Mouse (Mus musculus) hindbrain, embryonic 16.5 days (tissue): ENCODE measurements around the gene Mtmr3. TPM values are rescaled to one million over a fixed set of nuclear protein-coding genes. Genes with fewer than 3 reads are reported as not detected.
"Not testable (repeated sequence)": the region's sequence is repeated elsewhere in the genome, so short reads cannot be mapped to it uniquely, and the experiment has no call there.

ENCODE experiments used
- ATAC-seq: fragments of 200-750 bp; cut with Nextera tagmentation; 2 replicates; pipeline ENCODE4 v1.8.0; 2017; ENCODE audit warnings: moderate TSS enrichment, moderate library complexity
- H3K27ac ChIP-seq: fragments of 300-500 bp; sonication (generic); 2 replicates; pipeline ENCODE4 v1.5.1; 2014; ENCODE audit warnings: low read depth, mild to moderate bottlenecking, control low read depth, low read length, moderate library complexity
- H3K27me3 ChIP-seq: fragments of 300-500 bp; sonication (generic); replicated peaks from 2 replicates; pipeline ENCODE4 v1.6.1; 2014; ENCODE audit warnings: low read length; ENCODE audit not compliant: control insufficient read depth, insufficient read depth
- H3K36me3 ChIP-seq: fragments of 300-500 bp; sonication (generic); 2 replicates; pipeline ENCODE4 v1.6.1; 2014; ENCODE audit warnings: mild to moderate bottlenecking, low read length, moderate library complexity, mixed read lengths; ENCODE audit not compliant: control insufficient read depth, insufficient read depth
- H3K4me1 ChIP-seq: fragments of 300-500 bp; sonication (generic); 2 replicates; pipeline ENCODE4 v1.6.1; 2014; ENCODE audit warnings: low read depth, low read length; ENCODE audit not compliant: control insufficient read depth, insufficient read depth
- H3K4me2 ChIP-seq: fragments of 300-500 bp; sonication (generic); 2 replicates; pipeline ENCODE4 v1.6.1; 2014; ENCODE audit warnings: mild to moderate bottlenecking, low read length, control low read depth, moderate library complexity
- H3K4me3 ChIP-seq: fragments of 300-500 bp; sonication (generic); 2 replicates; pipeline ENCODE4 v1.5.1; 2014; ENCODE audit warnings: mild to moderate bottlenecking, low read length, control low read depth, moderate library complexity
- H3K9ac ChIP-seq: fragments of 300-500 bp; sonication (generic); 2 replicates; pipeline ENCODE4 v1.6.1; 2014; ENCODE audit warnings: low read depth, mild to moderate bottlenecking, control low read depth, low read length, moderate library complexity
- H3K9me3 ChIP-seq: fragments of 300-500 bp; sonication (generic); 2 replicates; pipeline ENCODE4 v1.6.1; 2014; ENCODE audit warnings: mild to moderate bottlenecking, low read length, moderate library complexity; ENCODE audit not compliant: control insufficient read depth
- WGBS: fragments of 180-500 bp; shearing (Covaris S2); extraction: QIAGEN DNeasy Blood & Tissue Kit; methylation state at CpG from one replicate; pipeline ENCODE4 v1.1.7; 2014; 5-methylcytosine and 5-hydroxymethylcytosine counted together
- polyA plus RNA-seq: library from polyadenylated mRNA; unstranded; fragments of >200 nt; fragmentation: Nextera tagmentation; extraction: Ambion mirVana; gene quantifications from 2 replicates; pipeline ENCODE4 v1.2.1, GENCODE M21; 2015

Mtmr3 gene
- polyA plus RNA-seq, 1 experiment from 2014 or later: 28.7 TPM

DNA sequence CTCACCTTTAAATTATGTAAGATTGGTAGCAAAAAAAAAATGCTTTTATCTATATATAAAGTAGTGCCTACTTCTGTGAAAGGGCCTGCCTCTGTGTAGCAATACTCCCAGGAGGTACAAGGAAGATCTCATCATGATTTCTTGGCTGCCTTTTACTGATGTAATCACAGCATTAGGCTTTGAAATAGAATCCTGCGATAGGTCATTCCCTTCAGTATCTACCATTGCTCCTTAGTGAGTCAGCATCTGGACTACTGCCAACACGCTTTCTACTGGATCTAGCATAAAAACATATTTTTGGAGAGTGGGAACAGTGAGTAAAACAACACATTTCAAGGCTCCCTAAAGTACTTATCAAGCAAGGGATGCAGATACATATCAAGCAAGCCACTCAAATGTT lies 16.0 kb downstream of the Mtmr3 start:
- Histone ChIP-seq H3K27ac (no peak overlapping the region), H3K4me1 (no peaks in the 10 kb centered on the region), H3K9ac (no peak overlapping the region), H3K36me3 (no peaks in the 10 kb centered on the region), H3K9me3 (no peaks in the 10 kb centered on the region), H3K27me3 (no peaks in the 10 kb centered on the region), H3K4me2 (no peak overlapping the region), H3K4me3 (no peak overlapping the region)
- 67% methylated on average over 2 of the region's 2 CpGs for WGBS
- no peak for ATAC-seq

DNA sequence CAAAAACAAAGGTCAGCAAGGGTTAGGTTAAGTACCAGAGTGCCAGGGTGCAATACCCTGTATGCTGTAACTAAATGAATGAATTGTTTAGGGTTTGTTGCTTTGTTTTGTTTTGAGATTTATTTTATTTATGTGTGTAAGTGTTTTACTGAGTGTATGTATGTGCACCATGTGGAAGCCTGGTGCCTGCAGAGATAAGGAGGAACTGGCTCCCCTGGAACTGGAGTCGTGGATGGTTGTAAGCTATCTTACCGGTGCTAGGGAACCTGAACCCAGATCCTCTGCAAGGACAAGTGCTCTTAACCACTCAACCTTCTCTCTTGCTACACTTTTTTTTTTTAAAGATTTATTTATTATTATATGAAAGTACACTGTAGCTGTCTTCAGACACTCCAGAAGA lies 17.6 kb downstream of the Mtmr3 start:
- H3K27me3 ChIP-seq: no peaks in the 10 kb centered on the region
- no peak overlapping the region for H3K4me3 ChIP-seq
- ATAC-seq: no peak
- no peaks in the 10 kb centered on the region for H3K9me3 ChIP-seq
- H3K9ac ChIP-seq: no peak overlapping the region
- H3K4me1 ChIP-seq: no peaks in the 10 kb centered on the region
- H3K4me2 ChIP-seq: no peak overlapping the region
- H3K27ac ChIP-seq: no peak overlapping the region
- WGBS: 93% methylated on average over 2 of the region's 2 CpGs
- no peaks in the 10 kb centered on the region for H3K36me3 ChIP-seq

DNA sequence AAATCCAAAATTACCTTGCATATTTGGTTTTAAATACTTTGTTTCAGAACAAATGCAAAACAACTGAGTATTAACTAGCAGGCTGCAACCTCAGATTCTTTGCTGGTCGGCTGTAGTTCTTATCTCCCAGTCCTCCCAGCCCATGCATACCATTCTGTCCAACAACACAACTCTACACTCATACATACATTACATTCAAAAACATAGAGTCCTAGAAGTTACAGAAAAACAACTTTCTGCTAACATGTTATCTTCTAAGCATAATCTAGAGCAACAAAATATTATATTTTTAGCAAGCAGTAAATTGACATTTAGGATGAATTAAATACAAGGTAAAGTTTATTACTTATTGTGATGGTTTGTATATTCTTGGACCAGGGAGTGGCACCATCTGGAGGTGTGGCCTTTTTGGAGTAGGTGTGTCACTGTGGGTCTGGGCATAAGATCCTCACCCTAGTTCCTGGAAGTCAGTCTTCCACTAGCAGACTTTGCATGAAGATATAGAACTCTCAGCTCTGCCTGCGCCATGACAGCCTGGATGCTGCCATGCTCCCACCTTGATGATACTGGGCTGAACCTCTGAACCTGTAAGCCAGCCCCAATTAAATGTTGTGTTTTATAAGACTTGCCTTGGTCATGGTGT lies 18.5 kb downstream of the Mtmr3 start:
- not testable (repeated sequence) for H3K4me1 ChIP-seq, H3K36me3 ChIP-seq, H3K27me3 ChIP-seq, H3K27ac ChIP-seq, H3K4me3 ChIP-seq, H3K4me2 ChIP-seq, ATAC-seq, H3K9me3 ChIP-seq, H3K9ac ChIP-seq
- 94% methylated on average over 2 of the region's 2 CpGs for WGBS

DNA sequence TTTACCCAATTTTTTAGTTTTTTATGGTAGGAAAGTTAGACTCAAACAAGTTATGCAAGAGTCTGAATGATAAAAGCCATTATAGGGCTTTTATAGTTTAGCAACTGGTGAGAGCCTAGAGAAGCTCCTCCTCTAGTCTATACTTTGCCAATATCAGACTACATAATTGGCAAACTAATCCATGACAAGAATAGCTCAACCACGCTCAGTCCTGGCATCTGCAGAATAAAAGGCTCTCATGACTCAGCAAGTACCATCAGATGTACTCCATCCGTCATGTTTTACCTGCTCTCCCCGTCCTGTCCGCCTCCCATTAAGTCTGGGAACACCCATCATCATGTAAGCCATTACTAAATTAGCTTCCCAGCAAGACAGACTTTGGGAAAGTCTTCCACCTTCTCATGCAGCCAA lies 23.2 kb downstream of the Mtmr3 start:
- Histone ChIP-seq H3K36me3 (peaks cover 3% of the 10 kb centered on the region; the same call in 1 of the 2 replicates), H3K4me3 (no peak overlapping the region), H3K27ac (no peak overlapping the region), H3K4me1 (no peaks in the 10 kb centered on the region), H3K4me2 (no peak overlapping the region), H3K9ac (no peak overlapping the region), H3K27me3 (no peaks in the 10 kb centered on the region), H3K9me3 (no peaks in the 10 kb centered on the region)
- ATAC-seq: no peak
- 69% methylated on average over 4 of the region's 4 CpGs for WGBS

DNA sequence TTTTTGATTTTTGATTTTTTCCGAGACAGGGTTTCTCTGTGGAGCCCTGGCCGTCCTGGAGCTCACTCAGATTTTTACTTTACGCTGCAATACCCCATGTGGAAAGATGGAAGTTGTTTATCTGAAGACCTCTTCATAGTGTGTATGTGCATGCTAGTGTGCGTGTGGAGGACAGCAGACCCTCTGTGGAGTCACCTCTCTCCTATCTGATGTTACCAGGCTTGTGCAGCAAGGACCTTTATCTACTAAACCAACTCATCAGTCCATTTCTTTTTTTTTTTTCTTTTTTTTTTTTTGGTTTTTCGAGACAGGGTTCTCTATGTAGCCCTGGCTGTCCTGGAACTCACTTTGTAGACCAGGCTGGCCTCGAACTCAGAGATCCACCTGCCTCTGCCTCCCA lies 28.3 kb downstream of the Mtmr3 start:
- Histone ChIP-seq H3K4me1 (no peaks in the 10 kb centered on the region), H3K36me3 (peaks cover 3% of the 10 kb centered on the region; the same call in 1 of the 2 replicates), H3K27me3 (no peaks in the 10 kb centered on the region), H3K27ac (no peak overlapping the region), H3K4me3 (no peak overlapping the region), H3K9ac (no peak overlapping the region), H3K9me3 (no peaks in the 10 kb centered on the region), H3K4me2 (no peak overlapping the region)
- no peak for ATAC-seq
- 94% methylated on average over 6 of the region's 6 CpGs for WGBS

DNA sequence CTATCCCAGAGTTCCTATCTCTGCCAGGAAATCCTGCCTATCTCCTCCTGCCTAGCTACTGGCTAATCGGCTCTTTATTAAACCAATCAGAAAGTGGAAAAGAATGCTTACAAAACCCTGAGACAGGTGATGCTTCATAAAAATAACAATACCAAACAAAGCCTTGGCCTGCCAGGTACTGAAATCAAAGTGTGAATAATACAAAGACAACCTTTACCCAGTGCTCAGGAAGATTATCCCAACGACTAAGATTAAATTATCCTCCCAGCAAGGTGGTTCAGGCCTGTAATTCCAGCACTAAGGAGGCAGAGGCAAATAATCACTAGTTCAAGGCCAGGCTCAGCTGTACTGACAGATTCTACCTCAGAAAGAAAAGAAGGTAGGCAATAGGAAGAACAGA lies 29.1 kb downstream of the Mtmr3 start:
- no peak for ATAC-seq
- 90% methylated on average over 2 of the region's 2 CpGs for WGBS
- H3K9ac ChIP-seq: no peak overlapping the region
- H3K4me2 ChIP-seq: no peak overlapping the region
- peaks cover 3% of the 10 kb centered on the region; the same call in 1 of the 2 replicates for H3K36me3 ChIP-seq
- H3K27ac ChIP-seq: no peak overlapping the region
- no peaks in the 10 kb centered on the region for H3K9me3 ChIP-seq
- H3K4me1 ChIP-seq: no peaks in the 10 kb centered on the region
- no peaks in the 10 kb centered on the region for H3K27me3 ChIP-seq
- H3K4me3 ChIP-seq: no peak overlapping the region

DNA sequence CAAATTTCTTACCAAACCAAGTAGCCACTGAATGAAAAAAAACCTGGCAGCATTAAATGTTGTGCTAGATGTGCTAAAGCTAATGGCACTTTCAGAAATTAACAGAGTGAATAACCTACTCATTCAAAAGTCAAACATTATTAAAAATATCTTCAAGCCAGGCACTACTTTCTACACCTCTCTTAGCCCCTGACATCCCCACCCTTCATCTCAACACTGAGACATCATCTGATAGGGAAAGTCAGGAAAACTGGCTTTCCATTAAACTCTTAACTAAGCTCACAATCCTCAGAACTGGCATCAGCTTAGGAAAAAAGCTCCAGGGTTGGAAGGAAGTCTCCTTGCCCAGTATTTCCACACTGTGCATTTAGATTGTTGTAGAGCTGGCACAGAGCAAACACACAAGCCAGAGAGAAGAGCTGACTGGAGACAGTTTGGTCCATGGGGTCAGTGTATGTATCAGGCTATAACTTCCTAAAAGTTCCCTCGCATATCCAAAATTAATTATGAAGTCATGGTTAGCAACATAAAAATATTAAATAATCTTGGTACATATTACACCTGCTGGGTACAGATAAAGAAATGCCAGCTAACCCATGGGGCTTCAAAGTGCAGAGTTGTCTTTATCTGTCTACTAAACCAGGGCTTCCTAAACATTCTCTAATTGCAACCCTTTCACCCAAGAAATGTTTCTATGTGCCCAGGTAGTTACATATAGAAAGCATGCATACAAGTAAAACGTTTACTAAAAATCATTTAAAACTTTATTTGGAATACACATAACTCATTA lies 41.2 kb downstream of the Mtmr3 start:
- Histone ChIP-seq H3K9me3 (no peaks in the 10 kb centered on the region), H3K4me3 (no peak overlapping the region), H3K9ac (no peak overlapping the region), H3K27ac (no peak overlapping the region), H3K4me2 (no peak overlapping the region), H3K27me3 (no peaks in the 10 kb centered on the region), H3K36me3 (no peaks in the 10 kb centered on the region), H3K4me1 (no peaks in the 10 kb centered on the region)
- ATAC-seq: no peak
- 88% methylated on average over 2 of the region's 2 CpGs for WGBS

DNA sequence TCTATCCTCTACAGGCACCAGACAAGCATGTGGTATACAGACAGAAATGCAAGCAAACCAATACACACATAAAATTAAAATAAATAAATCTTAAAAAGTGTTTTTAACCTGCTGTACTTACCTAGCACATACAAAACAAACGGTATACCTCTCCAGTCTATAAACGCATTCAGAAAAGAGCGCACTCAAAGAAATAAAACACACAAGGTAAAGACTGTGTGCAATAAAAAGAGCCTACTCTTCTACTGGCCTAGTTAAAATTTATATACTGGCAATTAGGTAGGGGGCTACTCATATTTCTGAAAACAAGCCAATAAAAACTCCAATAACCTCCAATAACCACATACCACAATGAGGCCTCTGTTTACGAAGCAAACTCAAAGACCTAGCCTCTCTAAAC lies 47.1 kb downstream of the Mtmr3 start:
- Histone ChIP-seq H3K4me2 (no peak overlapping the region), H3K27ac (no peak overlapping the region), H3K9ac (no peak overlapping the region), H3K36me3 (no peaks in the 10 kb centered on the region), H3K4me1 (no peaks in the 10 kb centered on the region), H3K27me3 (no peaks in the 10 kb centered on the region), H3K9me3 (no peaks in the 10 kb centered on the region), H3K4me3 (no peak overlapping the region)
- no peak for ATAC-seq
- WGBS: 97% methylated on average over 4 of the region's 4 CpGs

DNA sequence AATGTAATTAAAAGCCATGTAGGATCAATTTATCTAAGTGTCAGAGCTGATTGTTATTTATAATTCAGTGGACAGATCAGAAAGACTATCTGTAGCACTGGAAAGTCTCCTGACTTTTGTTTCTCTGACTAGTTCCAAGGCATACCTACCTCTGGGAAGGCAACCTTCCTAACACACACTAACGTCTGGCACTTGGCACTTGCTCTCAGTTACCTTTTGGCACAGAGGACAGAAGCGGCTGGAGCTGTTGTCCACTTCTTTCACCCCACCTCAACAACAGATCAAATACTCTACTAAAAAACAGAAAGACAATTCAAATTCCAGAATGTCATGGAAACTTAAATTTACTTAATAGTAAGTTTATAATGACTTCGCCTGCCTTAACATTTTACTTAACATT lies 48.7 kb downstream of the Mtmr3 start:
- Histone ChIP-seq H3K27me3 (no peaks in the 10 kb centered on the region), H3K4me3 (no peak overlapping the region), H3K27ac (no peak overlapping the region), H3K36me3 (no peaks in the 10 kb centered on the region), H3K9me3 (no peaks in the 10 kb centered on the region), H3K9ac (no peak overlapping the region), H3K4me2 (no peak overlapping the region), H3K4me1 (no peaks in the 10 kb centered on the region)
- no peak for ATAC-seq
- WGBS: 69% methylated on average over 3 of the region's 3 CpGs
